ENCODE assay signal across 8 mouse cellular contexts in the genomic region with DNA sequence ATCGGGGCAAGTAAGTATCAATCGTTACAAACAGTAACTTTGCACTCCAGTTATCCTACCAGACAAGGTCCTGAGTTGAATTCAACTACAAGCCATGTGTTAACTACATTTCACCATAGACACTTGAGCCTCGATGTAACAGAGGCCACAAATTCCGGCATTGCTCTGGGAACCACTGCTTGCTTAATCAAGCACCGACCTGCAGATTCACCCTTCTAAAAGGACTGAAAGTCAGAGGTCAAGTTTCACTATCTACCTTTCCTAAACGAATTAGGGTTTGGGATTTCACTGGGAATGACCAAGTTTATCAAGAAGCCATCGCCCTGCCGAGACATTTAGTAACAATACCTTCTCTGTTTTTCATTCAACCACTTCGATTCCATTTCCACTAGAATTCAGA. TPM values are rescaled to one million over a fixed set of nuclear protein-coding genes. Genes with fewer than 3 reads are reported as not detected.
DNase-seq lines count a peak whose midpoint lies in the region; ATAC-seq and TF ChIP-seq lines count a peak whose summit lies in the region.

No protein-coding gene starts in this region.

- peak overlapping the region; percentile 94 for H3K4me2 ChIP-seq in lung, postnatal 0 days (replicated peaks; ENCODE audit: low read depth, low read length)
- peak overlapping the region; percentile 88 for H3K4me2 ChIP-seq in forebrain, embryonic 13.5 days
- H3K4me2 ChIP-seq in liver, embryonic 11.5 days: peak overlapping the region; percentile 92
- peak overlapping the region; percentile 80 for H3K4me2 ChIP-seq in stomach, postnatal 0 days (replicated peaks; ENCODE audit: low read depth)

- DNase-seq in lung, postnatal 0 days (ENCODE audit: low spot score): peak; percentile 24
- DNase-seq in lung, postnatal 14 days: no peak
- DNase-seq in liver, embryonic 11.5 days (ENCODE audit: low spot score): no peak
- DNase-seq in stomach, postnatal 0 days (ENCODE audit: low spot score): no peak
- DNase-seq in urinary bladder, adult 2 months (ENCODE audit: low spot score): no peak
- no peak for DNase-seq in retina, postnatal 1 day

- no peak for TF ChIP-seq EP300 in lung, postnatal 0 days (IDR thresholded peaks at IDR 0.05)
- no peak for TF ChIP-seq EP300 in stomach, postnatal 0 days (optimal IDR thresholded peaks at IDR 0.05)

- H3K9ac ChIP-seq in lung, postnatal 0 days (replicated peaks; ENCODE audit: low read depth): peak overlapping the region; percentile 82; the same call in 1 of the 2 replicates
- peak overlapping the region; percentile 98 for H3K9ac ChIP-seq in forebrain, embryonic 13.5 days
- peak overlapping the region; percentile 78 for H3K9ac ChIP-seq in liver, embryonic 11.5 days (ENCODE audit: low read depth, low read length)
- peak overlapping the region; percentile 94 for H3K9ac ChIP-seq in stomach, postnatal 0 days (ENCODE audit: low read length)

- H3K36me3 ChIP-seq in lung, postnatal 0 days (ENCODE audit: insufficient read depth, low read length): no peaks in the 10 kb centered on the region
- H3K36me3 ChIP-seq in forebrain, embryonic 13.5 days (ENCODE audit: poor library complexity, severe bottlenecking): peaks cover 10% of the 10 kb centered on the region; the same call in 1 of the 2 replicates
- no peaks in the 10 kb centered on the region; the same call in none of the 2 replicates for H3K36me3 ChIP-seq in liver, embryonic 11.5 days (ENCODE audit: control insufficient read depth, insufficient read depth, low read length)
- no peaks in the 10 kb centered on the region for H3K36me3 ChIP-seq in stomach, postnatal 0 days (ENCODE audit: control insufficient read depth, insufficient read depth, low read length)

- no peaks in the 10 kb centered on the region for H3K27me3 ChIP-seq in lung, postnatal 0 days (replicated peaks; ENCODE audit: insufficient read depth, low read length)
- H3K27me3 ChIP-seq in forebrain, embryonic 13.5 days: no peaks in the 10 kb centered on the region
- no peaks in the 10 kb centered on the region for H3K27me3 ChIP-seq in liver, embryonic 11.5 days (replicated peaks; ENCODE audit: control insufficient read depth, insufficient read depth, low read length)
- no peaks in the 10 kb centered on the region for H3K27me3 ChIP-seq in stomach, postnatal 0 days (ENCODE audit: control insufficient read depth, insufficient read depth, low read length)

- H3K4me1 ChIP-seq in lung, postnatal 0 days (ENCODE audit: insufficient read depth, low read depth, low read length): peaks cover 7% of the 10 kb centered on the region; the same call in 1 of the 2 replicates
- peaks cover 43% of the 10 kb centered on the region for H3K4me1 ChIP-seq in forebrain, embryonic 13.5 days
- H3K4me1 ChIP-seq in liver, embryonic 11.5 days (replicated peaks; ENCODE audit: control insufficient read depth, insufficient read depth, low read length): peaks cover 19% of the 10 kb centered on the region
- H3K4me1 ChIP-seq in stomach, postnatal 0 days (replicated peaks; ENCODE audit: control insufficient read depth, insufficient read depth): 0 out of 2 replicates have a peak, but pooled peaks cover 2% of the 10 kb centered on the region

- no peak for ATAC-seq in lung, postnatal 0 days
- no peak for ATAC-seq in forebrain, embryonic 13.5 days
- no peak for ATAC-seq in liver, embryonic 11.5 days (replicated peaks; ENCODE audit: low FRiP score)
- ATAC-seq in stomach, postnatal 0 days (ENCODE audit: low FRiP score, low TSS enrichment): no peak
- ATAC-seq in activated CD4-positive, CD25-positive, alpha-beta regulatory T cell, adult 4 months: no peak

- no peak for TF ChIP-seq CTCF in lung, postnatal 0 days (IDR thresholded peaks at IDR 0.05)
- TF ChIP-seq CTCF in stomach, postnatal 0 days (IDR thresholded peaks at IDR 0.05; ENCODE audit: low read depth): no peak

- no peak overlapping the region for H3K27ac ChIP-seq in lung, postnatal 0 days (ENCODE audit: low read length)
- H3K27ac ChIP-seq in forebrain, embryonic 13.5 days: no peak overlapping the region
- H3K27ac ChIP-seq in liver, embryonic 11.5 days (ENCODE audit: low read depth, low read length): no peak overlapping the region
- H3K27ac ChIP-seq in stomach, postnatal 0 days (replicated peaks): no peak overlapping the region

- peak overlapping the region; percentile 97 for H3K4me3 ChIP-seq in lung, postnatal 0 days (ENCODE audit: low read depth, low read length)
- H3K4me3 ChIP-seq in forebrain, embryonic 13.5 days: peak overlapping the region; percentile 97
- peak overlapping the region; percentile 75 for H3K4me3 ChIP-seq in liver, embryonic 11.5 days (ENCODE audit: low read depth, low read length)
- H3K4me3 ChIP-seq in stomach, postnatal 0 days (ENCODE audit: low read depth, low read length): peak overlapping the region; percentile 96

- H3K9me3 ChIP-seq in lung, postnatal 0 days (ENCODE audit: low read length): no peaks in the 10 kb centered on the region
- no peaks in the 10 kb centered on the region for H3K9me3 ChIP-seq in forebrain, embryonic 13.5 days (replicated peaks)
- no peaks in the 10 kb centered on the region for H3K9me3 ChIP-seq in liver, embryonic 11.5 days (ENCODE audit: control insufficient read depth, low read length)
- H3K9me3 ChIP-seq in stomach, postnatal 0 days (ENCODE audit: control insufficient read depth, low read length): no peaks in the 10 kb centered on the region

- 34% methylated on average over 9 of the region's 9 CpGs for WGBS in lung, postnatal 0 days
- 61% methylated on average over 9 of the region's 9 CpGs for WGBS in forebrain, embryonic 13.5 days
- WGBS in liver, embryonic 11.5 days: 46% methylated on average over 9 of the region's 9 CpGs
- WGBS in stomach, postnatal 0 days: 36% methylated on average over 9 of the region's 9 CpGs

RNA-seq across cellular contexts. Expression of gene Slmap, which starts 2.0 kb away (rescaled TPM):
- 19.6 and 21.3 TPM in 2 replicates for polyA plus RNA-seq in lung, postnatal 0 days (2015; fragmentation: Nextera tagmentation; extraction: Ambion mirVana)
- 12.1 and 12.7 TPM in 2 replicates for polyA plus RNA-seq in forebrain, embryonic 13.5 days (2015; fragmentation: Nextera tagmentation; extraction: Ambion mirVana)
- 27.5 and 28.4 TPM in 2 replicates for polyA plus RNA-seq in liver, embryonic 11.5 days (2014; fragmentation: Nextera tagmentation; extraction: Ambion mirVana)
- 69.0 and 76.5 TPM in 2 replicates for polyA plus RNA-seq in stomach, postnatal 0 days (2015; fragmentation: Nextera tagmentation; extraction: Ambion mirVana)
- 10 to 100 TPM; 14.7 to 20.5 TPM for polyA plus RNA-seq in activated CD4-positive, CD25-positive, alpha-beta regulatory T cell, adult 4 months (2017; shearing (Covaris generic))
- polyA plus RNA-seq in urinary bladder, adult 2 months (2012; rRNA removed): 261 and 300 TPM in 2 replicates

RNA-seq across cellular contexts. Expression of gene Dennd6a, which starts 40.9 kb away (rescaled TPM):
- polyA plus RNA-seq in lung, postnatal 0 days (2015; fragmentation: Nextera tagmentation; extraction: Ambion mirVana): 30.7 and 30.8 TPM in 2 replicates
- 26.9 and 27.0 TPM in 2 replicates for polyA plus RNA-seq in forebrain, embryonic 13.5 days (2015; fragmentation: Nextera tagmentation; extraction: Ambion mirVana)
- 24.8 and 27.8 TPM in 2 replicates for polyA plus RNA-seq in liver, embryonic 11.5 days (2014; fragmentation: Nextera tagmentation; extraction: Ambion mirVana)
- 27.0 TPM in 2 replicates for polyA plus RNA-seq in stomach, postnatal 0 days (2015; fragmentation: Nextera tagmentation; extraction: Ambion mirVana)
- polyA plus RNA-seq in activated CD4-positive, CD25-positive, alpha-beta regulatory T cell, adult 4 months (2017; shearing (Covaris generic)): 1 to 10 TPM; 3.8 to 4.8 TPM
- 21.1 and 23.1 TPM in 2 replicates for polyA plus RNA-seq in urinary bladder, adult 2 months (2012; rRNA removed)
